Mouse (Mus musculus) C2C12 (cell line): ENCODE measurements around the gene Atxn2. TPM values are rescaled to one million over a fixed set of nuclear protein-coding genes. Genes with fewer than 3 reads are reported as not detected.

ENCODE experiments used
- H3K27me3 ChIP-seq: one replicate; pipeline ENCODE4 v1.6.1; 2011; ENCODE audit not compliant: control insufficient read depth, insufficient read depth, insufficient read length
- H3K36me3 ChIP-seq: one replicate; pipeline ENCODE4 v1.6.1; 2011; ENCODE audit not compliant: control insufficient read depth, insufficient read depth
- H3K4me3 ChIP-seq: one replicate; pipeline ENCODE4 v1.5.1; 2011; ENCODE audit warnings: mild to moderate bottlenecking, control low read depth; ENCODE audit not compliant: poor library complexity, insufficient read depth, severe bottlenecking
- H3K79me2 ChIP-seq: one replicate; pipeline ENCODE4 v1.6.1; 2011; ENCODE audit not compliant: control insufficient read depth, insufficient read depth
- H3K79me3 ChIP-seq: one replicate; pipeline ENCODE4 v1.6.1; 2011; ENCODE audit warnings: low read depth, control low read depth
- H3ac ChIP-seq: one replicate; pipeline ENCODE3; 2011; ENCODE audit warnings: low read depth; ENCODE audit not compliant: control insufficient read depth, insufficient read length
- CEBPB ChIP-seq: IDR thresholded peaks from one replicate; pipeline ENCODE4 v1.6.1; 2011; ENCODE audit warnings: low read depth, mild to moderate bottlenecking, control low read depth, moderate library complexity
- CTCF ChIP-seq: IDR thresholded peaks from one replicate; pipeline ENCODE4 v1.5.1; 2011; ENCODE audit not compliant: control insufficient read depth, insufficient read depth, insufficient read length
- FOSL1 ChIP-seq: IDR thresholded peaks from one replicate; pipeline ENCODE4 v1.8.0; 2011; ENCODE audit warnings: mild to moderate bottlenecking, low read length; ENCODE audit not compliant: poor library complexity, insufficient read depth, severe bottlenecking
- MAX ChIP-seq: IDR thresholded peaks from one replicate; pipeline ENCODE4 v1.6.1; 2011; ENCODE audit warnings: mild to moderate bottlenecking, control low read depth
- MYOD1 ChIP-seq: IDR thresholded peaks from one replicate; pipeline ENCODE4 v1.6.1; 2011; ENCODE audit warnings: low read depth; ENCODE audit not compliant: control insufficient read depth, insufficient read length
- MYOG ChIP-seq: IDR thresholded peaks from one replicate; pipeline ENCODE4 v1.6.1; 2011; ENCODE audit not compliant: control insufficient read depth, insufficient read length; ENCODE audit errors: extremely low read depth
- USF1 ChIP-seq: IDR thresholded peaks from one replicate; pipeline ENCODE4 v1.6.1; 2011; ENCODE audit warnings: low read depth, mild to moderate bottlenecking, control low read depth, moderate library complexity
- polyA plus RNA-seq: library from polyadenylated mRNA; unstranded; fragments of >200 nt; fragmentation: generic; extraction: Trizol; gene quantifications from one replicate; pipeline ENCODE4 v1.2.1, GENCODE M21; 2012; ENCODE audit warnings: missing spikeins

The Atxn2 gene
- polyA plus RNA-seq, 1 experiment = 69.9 TPM

GRCm38 (mm10) chr5:121809667-121810224 is 98.6 kb downstream of the Atxn2 start:
- peaks cover 22% of the 10 kb centered on the region for H3K79me2 ChIP-seq
- H3ac ChIP-seq = no peak overlapping the region
- no peaks in the 10 kb centered on the region for H3K27me3 ChIP-seq
- TF ChIP-seq CEBPB = no peak
- TF ChIP-seq MAX = no peak
- no peak for TF ChIP-seq CTCF
- TF ChIP-seq FOSL1 = no peak
- TF ChIP-seq USF1 = no peak
- no peak for TF ChIP-seq MYOD1
- TF ChIP-seq MYOG = no peak
- H3K36me3 ChIP-seq = peaks cover 57% of the 10 kb centered on the region
- H3K4me3 ChIP-seq = no peak overlapping the region
- peaks cover 4% of the 10 kb centered on the region for H3K79me3 ChIP-seq

- Histone ChIP-seq H3K36me3 (peaks cover 58% of the 10 kb centered on the region), H3ac (no peak overlapping the region), H3K79me3 (peaks cover 4% of the 10 kb centered on the region)
These were observed 99.4 kb downstream of the Atxn2 start for GRCm38 (mm10) chr5:121810331-121811151.

GRCm38 (mm10) chr5:121811485-121811931 is 100.4 kb downstream of the Atxn2 start:
- Histone ChIP-seq H3K79me3 (peaks cover 4% of the 10 kb centered on the region), H3K36me3 (peaks cover 65% of the 10 kb centered on the region), H3K27me3 (no peaks in the 10 kb centered on the region), H3K4me3 (no peak overlapping the region), H3ac (no peak overlapping the region), H3K79me2 (peaks cover 22% of the 10 kb centered on the region)
- no peak for TF ChIP-seq USF1
- no peak for TF ChIP-seq MYOG
- TF ChIP-seq MYOD1 = no peak
- TF ChIP-seq MAX = no peak
- no peak for TF ChIP-seq CEBPB
- no peak for TF ChIP-seq CTCF
- no peak for TF ChIP-seq FOSL1

More at GRCm38 (mm10) chr5:121810331-121811151, 99.4 kb downstream of the Atxn2 start:
- Histone ChIP-seq H3K27me3 (no peaks in the 10 kb centered on the region), H3K4me3 (no peak overlapping the region), H3K79me2 (peaks cover 22% of the 10 kb centered on the region)
- TF ChIP-seq CEBPB = no peak
- no peak for TF ChIP-seq MYOG
- TF ChIP-seq USF1 = no peak

- H3K79me3 ChIP-seq = peaks cover 4% of the 10 kb centered on the region
- H3K4me3 ChIP-seq = no peak overlapping the region
- H3K36me3 ChIP-seq = peaks cover 77% of the 10 kb centered on the region
- no peak overlapping the region for H3ac ChIP-seq
- TF ChIP-seq FOSL1 (no peak), CEBPB (no peak), MYOD1 (no peak), CTCF (no peak), USF1 (no peak), MYOG (no peak), MAX (no peak)
- no peaks in the 10 kb centered on the region for H3K27me3 ChIP-seq
- peaks cover 22% of the 10 kb centered on the region for H3K79me2 ChIP-seq
These were observed 101.5 kb downstream of the Atxn2 start for GRCm38 (mm10) chr5:121812526-121813243.

GRCm38 (mm10) chr5:121813744-121814143 is 102.6 kb downstream of the Atxn2 start:
- Histone ChIP-seq H3K36me3 (peaks cover 79% of the 10 kb centered on the region), H3ac (no peak overlapping the region), H3K79me3 (peaks cover 2% of the 10 kb centered on the region), H3K27me3 (no peaks in the 10 kb centered on the region), H3K4me3 (no peak overlapping the region), H3K79me2 (peaks cover 21% of the 10 kb centered on the region)
- TF ChIP-seq CEBPB (no peak), MAX (no peak), FOSL1 (no peak), MYOD1 (no peak), USF1 (no peak)

- Histone ChIP-seq H3K79me2 (peaks cover 24% of the 10 kb centered on the region), H3K36me3 (peaks cover 92% of the 10 kb centered on the region), H3K79me3 (peaks cover 4% of the 10 kb centered on the region), H3ac (no peak overlapping the region), H3K4me3 (no peak overlapping the region), H3K27me3 (no peaks in the 10 kb centered on the region)
- no peak for TF ChIP-seq CEBPB
- peak; percentile 14 for TF ChIP-seq CTCF
- no peak for TF ChIP-seq FOSL1
- TF ChIP-seq USF1 = no peak
- no peak for TF ChIP-seq MYOD1
These were observed 103.9 kb downstream of the Atxn2 start for GRCm38 (mm10) chr5:121815067-121815466.
